16 mouse cellular contexts compared by ENCODE assay signal in the genomic region with DNA sequence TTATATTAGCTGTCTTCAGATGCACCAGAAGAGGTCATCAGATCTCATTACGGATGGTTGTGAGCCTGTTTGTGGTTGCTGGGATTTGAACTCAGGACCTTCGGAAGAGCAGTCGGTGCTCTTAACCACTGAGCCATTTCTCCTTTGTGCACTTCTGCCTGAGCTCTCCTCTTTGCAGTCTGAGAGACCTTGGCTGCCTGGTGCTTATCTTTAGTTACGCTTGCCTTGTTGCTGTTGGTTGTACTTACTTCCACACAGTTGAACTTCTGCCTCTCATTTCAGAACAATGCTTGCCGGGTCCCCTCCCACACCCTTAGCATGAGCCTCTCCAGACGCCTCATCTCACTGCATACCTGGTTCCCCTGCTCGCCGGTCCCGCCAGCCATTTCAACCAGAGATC.
"Had no signal": no experiment of that assay in that cellular context is flagged by ENCODE, and none has a peak within 500 bp of the region (broad histone marks: within the 10 kb centered on the region; RNA-seq: fewer than 3 reads in every experiment).

No protein-coding gene starts in this region.

- H3K27ac ChIP-seq: neural tube, embryonic 12.5 days; neural tube, embryonic 13.5 days; neural tube, embryonic 15.5 days; stomach, embryonic 15.5 days; stomach, postnatal 0 days had no signal

- H3K4me1 ChIP-seq: neural tube, embryonic 12.5 days; stomach, embryonic 15.5 days had no signal

- H3K9me3 ChIP-seq: neural tube, embryonic 12.5 days; neural tube, embryonic 13.5 days; neural tube, embryonic 15.5 days; stomach, embryonic 15.5 days had no signal

- H3K9ac ChIP-seq: neural tube, embryonic 12.5 days; neural tube, embryonic 13.5 days; neural tube, embryonic 15.5 days; stomach, embryonic 15.5 days had no signal

- H3K36me3 ChIP-seq: neural tube, embryonic 12.5 days; neural tube, embryonic 13.5 days; neural tube, embryonic 15.5 days; stomach, embryonic 15.5 days had no signal

- DNase-seq: right cerebral cortex, adult 18-20 months; right cerebral cortex, postnatal 14 days; right cerebral cortex, postnatal 25 days; right cerebral cortex, postnatal 4 days; spleen, adult 18-20 months; thymus, adult 18-20 months; thymus, adult 2 months; thymus, postnatal 14 days; thymus, postnatal 25 days; thymus, postnatal 36 days; thymus, postnatal 4 days had no signal

- H3K4me3 ChIP-seq: neural tube, embryonic 12.5 days; neural tube, embryonic 13.5 days; neural tube, embryonic 15.5 days; stomach, embryonic 15.5 days had no signal

- H3K27me3 ChIP-seq: neural tube, embryonic 12.5 days; neural tube, embryonic 13.5 days; neural tube, embryonic 15.5 days; stomach, embryonic 15.5 days had no signal
